Mouse (Mus musculus) heart, postnatal 0 days (tissue): ENCODE measurements around the gene 1700016K19Rik.

Experiments
- CTCF ChIP-seq: IDR thresholded peaks from 2 replicates; pipeline ENCODE4 v1.5.1; 2016; ENCODE audit warnings: antibody characterized with exemption, control low read depth, low read depth
- EP300 ChIP-seq: IDR thresholded peaks from 2 replicates; pipeline ENCODE4 v1.6.1; 2016; ENCODE audit warnings: antibody characterized with exemption, low read depth

GRCm38 (mm10) chr11:75951895-75952294 lies 47.8 kb upstream of the 1700016K19Rik start:
- TF ChIP-seq CTCF (no peak), EP300 (no peak)
